Mouse (Mus musculus): ENCODE measurements around the gene Rab40c. TPM values are rescaled to one million over a fixed set of nuclear protein-coding genes. Genes with fewer than 3 reads are reported as not detected.

Rab40c gene
- polyA plus RNA-seq, 1 experiment from 2014 or later, result 59.2 TPM

GRCm38 (mm10) chr17:25833291-25833663 is 86.2 kb downstream of the Rab40c start, which contains the start of gene Stub1:
TSS of gene Stub1 (minus strand) at chr17:25833404.
- H3K9ac ChIP-seq (replicated peaks; ENCODE audit: low read depth, low read length), result peak within 1 kb of the TSS; percentile 86
- no peaks in the 10 kb centered on the region for H3K9me3 ChIP-seq (ENCODE audit: control insufficient read depth, low read length)
- H3K27me3 ChIP-seq (replicated peaks; ENCODE audit: control insufficient read depth, insufficient read depth, low read length), result no peaks in the 10 kb centered on the region
- peak within 1 kb of the TSS; percentile 94 for H3K27ac ChIP-seq (ENCODE audit: low read length)
- peak within 1 kb of the TSS; percentile 94 for H3K4me3 ChIP-seq (replicated peaks; ENCODE audit: low read length)
- peaks cover 14% of the 10 kb centered on the region for H3K36me3 ChIP-seq (ENCODE audit: control insufficient read depth, insufficient read depth)
- under 1% methylated on average over 24 of the region's 24 CpGs for WGBS
- H3K4me1 ChIP-seq (replicated peaks; ENCODE audit: control insufficient read depth, insufficient read depth, low read length), result peaks cover 77% of the 10 kb centered on the region
- ATAC-seq, result peak; percentile 31; the same call in 1 of the 2 replicates
- H3K4me2 ChIP-seq (ENCODE audit: low read length), result peak within 1 kb of the TSS; percentile 88

GRCm38 (mm10) chr17:25832436-25833290 is 86.9 kb downstream of the Rab40c start:
- H3K9ac ChIP-seq (replicated peaks; ENCODE audit: low read depth, low read length), result peak overlapping the region; percentile 86
- no peaks in the 10 kb centered on the region for H3K9me3 ChIP-seq (ENCODE audit: control insufficient read depth, low read length)
- peak overlapping the region; percentile 94 for H3K4me3 ChIP-seq (replicated peaks; ENCODE audit: low read length)
- H3K27me3 ChIP-seq (replicated peaks; ENCODE audit: control insufficient read depth, insufficient read depth, low read length), result no peaks in the 10 kb centered on the region
- H3K27ac ChIP-seq (ENCODE audit: low read length), result peak overlapping the region; percentile 94
- peak overlapping the region; percentile 88 for H3K4me2 ChIP-seq (ENCODE audit: low read length)
- ATAC-seq, result peak; percentile 90
- WGBS, result under 1% methylated on average over 73 of the region's 77 CpGs
- peaks cover 14% of the 10 kb centered on the region for H3K36me3 ChIP-seq (ENCODE audit: control insufficient read depth, insufficient read depth)
- H3K4me1 ChIP-seq (replicated peaks; ENCODE audit: control insufficient read depth, insufficient read depth, low read length), result peaks cover 77% of the 10 kb centered on the region

Other genes starting within 250 kb of the Rab40c start
- gene Gng13, start 202.6 kb downstream of the Rab40c start, polyA plus RNA-seq (2015; fragmentation: Nextera tagmentation; extraction: Ambion mirVana), result 2.2 and 3.3 TPM in 2 replicates
- gene Chtf18, start 192.3 kb downstream of the Rab40c start, polyA plus RNA-seq (2015; fragmentation: Nextera tagmentation; extraction: Ambion mirVana), result 12.7 and 13.2 TPM in 2 replicates
- 28.1 and 29.1 TPM in 2 replicates for gene Rpusd1, start 192.1 kb downstream of the Rab40c start, polyA plus RNA-seq (2015; fragmentation: Nextera tagmentation; extraction: Ambion mirVana)
- 0.17 TPM in 1 of 2 replicates, not detected in the other for gene Mslnl, start 183.7 kb downstream of the Rab40c start, polyA plus RNA-seq (2015; fragmentation: Nextera tagmentation; extraction: Ambion mirVana)
- 0.27 and 0.85 TPM in 2 replicates for gene Msln, start 165.3 kb downstream of the Rab40c start, polyA plus RNA-seq (2015; fragmentation: Nextera tagmentation; extraction: Ambion mirVana)
- gene Narfl, start 146.0 kb downstream of the Rab40c start, polyA plus RNA-seq (2015; fragmentation: Nextera tagmentation; extraction: Ambion mirVana), result 33.1 and 34.9 TPM in 2 replicates
- 101 and 135 TPM in 2 replicates for gene Haghl, start 134.1 kb downstream of the Rab40c start, polyA plus RNA-seq (2015; fragmentation: Nextera tagmentation; extraction: Ambion mirVana)
- 0.13 and 0.15 TPM in 2 replicates for gene Ccdc78, start 133.1 kb downstream of the Rab40c start, polyA plus RNA-seq (2015; fragmentation: Nextera tagmentation; extraction: Ambion mirVana)
- 70.7 and 76.5 TPM in 2 replicates for gene Fam173a, start 126.8 kb downstream of the Rab40c start, polyA plus RNA-seq (2015; fragmentation: Nextera tagmentation; extraction: Ambion mirVana)
- gene AC134908.4, start 124.1 kb downstream of the Rab40c start, polyA plus RNA-seq (2015; fragmentation: Nextera tagmentation; extraction: Ambion mirVana), result 0.60 and 0.71 TPM in 2 replicates
- gene Metrn, start 122.6 kb downstream of the Rab40c start, polyA plus RNA-seq (2015; fragmentation: Nextera tagmentation; extraction: Ambion mirVana), result 26.8 and 34.0 TPM in 2 replicates
- gene Fbxl16, start 110.6 kb downstream of the Rab40c start, polyA plus RNA-seq (2015; fragmentation: Nextera tagmentation; extraction: Ambion mirVana), result 33.0 and 43.5 TPM in 2 replicates
- gene Wdr24, start 96.1 kb downstream of the Rab40c start, polyA plus RNA-seq (2015; fragmentation: Nextera tagmentation; extraction: Ambion mirVana), result 36.5 and 37.3 TPM in 2 replicates
- 68.2 and 73.9 TPM in 2 replicates for gene Jmjd8, start 90.9 kb downstream of the Rab40c start, polyA plus RNA-seq (2015; fragmentation: Nextera tagmentation; extraction: Ambion mirVana)
- 301 and 335 TPM in 2 replicates for gene Stub1, start 86.3 kb downstream of the Rab40c start, polyA plus RNA-seq (2015; fragmentation: Nextera tagmentation; extraction: Ambion mirVana)
- gene Rhbdl1, start 82.4 kb downstream of the Rab40c start, polyA plus RNA-seq (2015; fragmentation: Nextera tagmentation; extraction: Ambion mirVana), result 30.7 and 42.2 TPM in 2 replicates
- gene Gm20683, start 78.0 kb downstream of the Rab40c start, polyA plus RNA-seq (2015; fragmentation: Nextera tagmentation; extraction: Ambion mirVana), result 10.7 and 14.2 TPM in 2 replicates
- gene Rhot2, start 74.9 kb downstream of the Rab40c start, polyA plus RNA-seq (2015; fragmentation: Nextera tagmentation; extraction: Ambion mirVana), result 15.8 and 20.3 TPM in 2 replicates
- 17.7 and 24.8 TPM in 2 replicates for gene Wdr90, start 58.2 kb downstream of the Rab40c start, polyA plus RNA-seq (2015; fragmentation: Nextera tagmentation; extraction: Ambion mirVana)
- gene Mcrip2, start 51.0 kb downstream of the Rab40c start, polyA plus RNA-seq (2015; fragmentation: Nextera tagmentation; extraction: Ambion mirVana), result 12.1 and 17.3 TPM in 2 replicates
- gene Mettl26, start 44.7 kb downstream of the Rab40c start, polyA plus RNA-seq (2015; fragmentation: Nextera tagmentation; extraction: Ambion mirVana), result 48.9 and 59.7 TPM in 2 replicates
- 0.25 and 0.52 TPM in 2 replicates for gene Wfikkn1, start 38.9 kb downstream of the Rab40c start, polyA plus RNA-seq (2015; fragmentation: Nextera tagmentation; extraction: Ambion mirVana)
- 56.3 and 61.2 TPM in 2 replicates for gene Pigq, start 25.2 kb upstream of the Rab40c start, polyA plus RNA-seq (2015; fragmentation: Nextera tagmentation; extraction: Ambion mirVana)
- not detected in 2 replicates for gene Nhlrc4, start 25.2 kb upstream of the Rab40c start, polyA plus RNA-seq (2015; fragmentation: Nextera tagmentation; extraction: Ambion mirVana)
- 0.21 TPM in 1 of 2 replicates, not detected in the other for gene A930017K11Rik, start 32.8 kb upstream of the Rab40c start, polyA plus RNA-seq (2015; fragmentation: Nextera tagmentation; extraction: Ambion mirVana)
- 16.5 and 23.3 TPM in 2 replicates for gene Capn15, start 66.1 kb upstream of the Rab40c start, polyA plus RNA-seq (2015; fragmentation: Nextera tagmentation; extraction: Ambion mirVana)
- 34.6 and 39.9 TPM in 2 replicates for gene Rab11fip3, start 149.8 kb upstream of the Rab40c start, polyA plus RNA-seq (2015; fragmentation: Nextera tagmentation; extraction: Ambion mirVana)
- gene Decr2, start 170.6 kb upstream of the Rab40c start, polyA plus RNA-seq (2015; fragmentation: Nextera tagmentation; extraction: Ambion mirVana), result 30.3 and 33.0 TPM in 2 replicates
- gene Nme4, start 175.9 kb upstream of the Rab40c start, polyA plus RNA-seq (2015; fragmentation: Nextera tagmentation; extraction: Ambion mirVana), result 27.4 and 35.3 TPM in 2 replicates
- 2.0 TPM in 2 replicates for gene Tmem8, start 193.6 kb upstream of the Rab40c start, polyA plus RNA-seq (2015; fragmentation: Nextera tagmentation; extraction: Ambion mirVana)
- gene Mrpl28, start 203.8 kb upstream of the Rab40c start, polyA plus RNA-seq (2015; fragmentation: Nextera tagmentation; extraction: Ambion mirVana), result 192 and 202 TPM in 2 replicates
- 7.6 and 8.3 TPM in 2 replicates for gene Axin1, start 219.0 kb upstream of the Rab40c start, polyA plus RNA-seq (2015; fragmentation: Nextera tagmentation; extraction: Ambion mirVana)

All from forebrain, embryonic 16.5 days (tissue).